Mouse (Mus musculus) limb, embryonic 14.5 days (tissue): ENCODE measurements around the gene Hnrnpul2. TPM values are rescaled to one million over a fixed set of nuclear protein-coding genes. Genes with fewer than 3 reads are reported as not detected.

ENCODE experiments used
- ATAC-seq: fragments of 200-750 bp; cut with Nextera tagmentation; 2 replicates; pipeline ENCODE4 v1.8.0; 2017; ENCODE audit warnings: low read depth, moderate number of reproducible peaks, moderate TSS enrichment; ENCODE audit not compliant: low FRiP score
- DNase-seq: peaks from one replicate; pipeline ENCODE4 v3.0.0-alpha.2; 2015; ENCODE audit warnings: low spot score
- H3K27ac ChIP-seq: fragments of 300-500 bp; sonication (generic); replicated peaks from 2 replicates; pipeline ENCODE4 v1.5.1; 2014; ENCODE audit warnings: low read depth, mild to moderate bottlenecking, low read length, moderate library complexity, mixed read lengths
- H3K27me3 ChIP-seq: fragments of 300-500 bp; sonication (generic); 2 replicates; pipeline ENCODE4 v1.6.1; 2014; ENCODE audit warnings: low read length, mixed read lengths; ENCODE audit not compliant: control insufficient read depth, insufficient read depth
- H3K36me3 ChIP-seq: fragments of 300-500 bp; sonication (generic); 2 replicates; pipeline ENCODE4 v1.6.1; 2014; ENCODE audit warnings: mild to moderate bottlenecking, low read length, moderate library complexity, mixed read lengths; ENCODE audit not compliant: control insufficient read depth, insufficient read depth
- H3K4me1 ChIP-seq: fragments of 300-500 bp; sonication (generic); 2 replicates; pipeline ENCODE4 v1.6.1; 2014; ENCODE audit warnings: antibody characterized with exemption, low read length, mixed read lengths; ENCODE audit not compliant: control insufficient read depth, insufficient read depth
- H3K4me2 ChIP-seq: fragments of 300-500 bp; sonication (generic); replicated peaks from 2 replicates; pipeline ENCODE4 v1.6.1; 2014; ENCODE audit warnings: low read depth, mild to moderate bottlenecking, low read length, moderate library complexity; ENCODE audit not compliant: severe bottlenecking
- H3K4me3 ChIP-seq: fragments of 300-500 bp; sonication (generic); replicated peaks from 2 replicates; pipeline ENCODE4 v1.5.1; 2014; ENCODE audit warnings: low read length
- H3K9ac ChIP-seq: fragments of 300-500 bp; sonication (generic); 2 replicates; pipeline ENCODE4 v1.6.1; 2014; ENCODE audit warnings: mild to moderate bottlenecking, low read depth, low read length, moderate library complexity; ENCODE audit not compliant: severe bottlenecking
- H3K9me3 ChIP-seq: fragments of 300-500 bp; sonication (generic); 2 replicates; pipeline ENCODE4 v1.6.1; 2016; ENCODE audit warnings: low read length; ENCODE audit not compliant: control insufficient read depth
- POLR2A ChIP-seq: fragments of 200-500 bp; IDR thresholded peaks from 2 replicates; pipeline ENCODE4 v1.8.0; 2012; ENCODE audit warnings: inconsistent platforms, mild to moderate bottlenecking, moderate library complexity, borderline replicate concordance; ENCODE audit not compliant: insufficient read depth, insufficient read length; ENCODE audit errors: extremely low read depth
- WGBS: fragments of 180-500 bp; shearing (Covaris S2); extraction: QIAGEN DNeasy Blood & Tissue Kit; methylation state at CpG from one replicate; pipeline ENCODE4 v1.1.7; 2014; 5-methylcytosine and 5-hydroxymethylcytosine counted together
- polyA plus RNA-seq, 2 experiments: library from polyadenylated mRNA; depleted of rRNA in 1 of 2; stranded (reverse) in 1 of 2; unstranded in 1 of 2; fragments of >200 nt; fragmentation: Nextera tagmentation in 1 of 2; extraction: Ambion mirVana in 1 of 2; gene quantifications; 2 replicates each; pipeline versions ENCODE4 v1.2.1 to v1.2.3; 2012 to 2014

Gene Hnrnpul2
- polyA plus RNA-seq, 2 experiments: 9.6 to 88.6 TPM

- no peak for TF ChIP-seq POLR2A
- Histone ChIP-seq H3K4me3 (no peak overlapping the region), H3K4me2 (no peak overlapping the region), H3K36me3 (peaks cover 33% of the 10 kb centered on the region), H3K27ac (no peak overlapping the region), H3K9ac (no peak overlapping the region), H3K27me3 (no peaks in the 10 kb centered on the region), H3K4me1 (0 out of 2 replicates have a peak, but pooled peaks cover 4% of the 10 kb centered on the region), H3K9me3 (no peaks in the 10 kb centered on the region)
- WGBS: 82% methylated on average over 7 of the region's 7 CpGs
- ATAC-seq (no peak), DNase-seq (no peak)
These were observed 29.6 kb upstream of the Hnrnpul2 start for GRCm38 (mm10) chr19:8790171-8790570.

- under 1% methylated on average over 25 of the region's 25 CpGs for WGBS
- peak; percentile 96 for DNase-seq
- Histone ChIP-seq H3K4me3 (peak within 1 kb of the TSS; percentile 81), H3K36me3 (peaks cover 26% of the 10 kb centered on the region), H3K27me3 (no peaks in the 10 kb centered on the region), H3K9me3 (no peaks in the 10 kb centered on the region), H3K27ac (peak within 1 kb of the TSS; percentile 53; the same call in 1 of the 2 replicates), H3K9ac (peak within 1 kb of the TSS; percentile 79), H3K4me2 (peak within 1 kb of the TSS; percentile 57), H3K4me1 (peaks cover 12% of the 10 kb centered on the region)
- peak; percentile 46; the same call in 1 of the 2 replicates for TF ChIP-seq POLR2A
- peak; percentile 75 for ATAC-seq
These were observed 21.4 kb upstream of the Hnrnpul2 start, which contains the start of gene Polr2g for GRCm38 (mm10) chr19:8798264-8798946. Polr2g (minus strand) TSS chr19:8798577.

- Histone ChIP-seq H3K27ac (no peak overlapping the region), H3K4me3 (peak overlapping the region; percentile 81), H3K4me1 (peaks cover 12% of the 10 kb centered on the region), H3K9me3 (no peaks in the 10 kb centered on the region), H3K4me2 (peak overlapping the region; percentile 57; the same call in 1 of the 2 replicates), H3K27me3 (no peaks in the 10 kb centered on the region), H3K36me3 (peaks cover 25% of the 10 kb centered on the region), H3K9ac (peak overlapping the region; percentile 79; the same call in 1 of the 2 replicates)
- DNase-seq: no peak
- no peak for ATAC-seq
- TF ChIP-seq POLR2A: no peak
These were observed 20.9 kb upstream of the Hnrnpul2 start for GRCm38 (mm10) chr19:8798947-8799315.

GRCm38 (mm10) chr19:8802130-8802821, 17.5 kb upstream of the Hnrnpul2 start, which contains the start of gene Zbtb3:
Zbtb3 (plus strand) TSS chr19:8802555.
- peak; percentile 45; the same call in 1 of the 2 replicates for TF ChIP-seq POLR2A
- peak; percentile 98 for ATAC-seq
- peaks cover 33% of the 10 kb centered on the region for H3K36me3 ChIP-seq
- H3K27me3 ChIP-seq: no peaks in the 10 kb centered on the region
- H3K4me1 ChIP-seq: peaks cover 12% of the 10 kb centered on the region
- peak within 1 kb of the TSS; percentile 80 for H3K27ac ChIP-seq
- whole genome bisulfite sequencing: under 1% methylated on average over 29 of the region's 30 CpGs
- peak within 1 kb of the TSS; percentile 58 for H3K4me3 ChIP-seq
- peak within 1 kb of the TSS; percentile 51 for H3K9ac ChIP-seq
- H3K9me3 ChIP-seq: no peaks in the 10 kb centered on the region
- DNase-seq: peak; percentile 99
- H3K4me2 ChIP-seq: peak within 1 kb of the TSS; percentile 70

- DNase-seq (no peak), ATAC-seq (no peak)
- WGBS: 86% methylated on average over 9 of the region's 9 CpGs
- Histone ChIP-seq H3K36me3 (peaks cover 42% of the 10 kb centered on the region), H3K9ac (no peak overlapping the region), H3K4me1 (peaks cover 12% of the 10 kb centered on the region), H3K4me2 (peak overlapping the region; percentile 70), H3K27me3 (no peaks in the 10 kb centered on the region), H3K9me3 (no peaks in the 10 kb centered on the region), H3K27ac (peak overlapping the region; percentile 80), H3K4me3 (peak overlapping the region; percentile 58; the same call in 1 of the 2 replicates)
- no peak for TF ChIP-seq POLR2A
These were observed 16.5 kb upstream of the Hnrnpul2 start for GRCm38 (mm10) chr19:8803204-8803780.
